Comparison of ENCODE assay signal across 14 mouse cellular contexts in genomic region chr6:8390296-8390695, GRCm38 (mm10).
"Had no signal": no experiment of that assay in that cellular context is flagged by ENCODE, and none has a peak within 500 bp of the region (broad histone marks: within the 10 kb centered on the region; RNA-seq: fewer than 3 reads in every experiment).

No protein-coding gene starts in this region.

- DNase-seq: gastrocnemius, postnatal 14 days; gastrocnemius, postnatal 36 days; heart, adult 11 months; heart, adult 2 months; heart, postnatal 14 days; heart, postnatal 36 days; kidney, adult 11 months; kidney, adult 2 months; kidney, adult 9 months; kidney, postnatal 14 days; kidney, postnatal 36 days; layer of hippocampus, adult 9-11 months; layer of hippocampus, postnatal 36 days; left cerebral cortex, postnatal 4 days had no signal
